Mouse (Mus musculus): ENCODE results near the gene Pilrb1. TPM values are rescaled to one million over a fixed set of nuclear protein-coding genes. Genes with fewer than 3 reads are reported as not detected.

The Pilrb1 gene
- polyA plus RNA-seq (2021; fragmentation: Nextera tagmentation), result not detected in 2 replicates
- long read RNA-seq, experiment 1, result 0 reads
- long read RNA-seq, experiment 2, result 0 reads

GRCm38 (mm10) chr5:137857960-137858710 is at the start of gene Pilrb1:
TSS of gene Pilrb1 (minus strand) at chr5:137858106.

DNA sequence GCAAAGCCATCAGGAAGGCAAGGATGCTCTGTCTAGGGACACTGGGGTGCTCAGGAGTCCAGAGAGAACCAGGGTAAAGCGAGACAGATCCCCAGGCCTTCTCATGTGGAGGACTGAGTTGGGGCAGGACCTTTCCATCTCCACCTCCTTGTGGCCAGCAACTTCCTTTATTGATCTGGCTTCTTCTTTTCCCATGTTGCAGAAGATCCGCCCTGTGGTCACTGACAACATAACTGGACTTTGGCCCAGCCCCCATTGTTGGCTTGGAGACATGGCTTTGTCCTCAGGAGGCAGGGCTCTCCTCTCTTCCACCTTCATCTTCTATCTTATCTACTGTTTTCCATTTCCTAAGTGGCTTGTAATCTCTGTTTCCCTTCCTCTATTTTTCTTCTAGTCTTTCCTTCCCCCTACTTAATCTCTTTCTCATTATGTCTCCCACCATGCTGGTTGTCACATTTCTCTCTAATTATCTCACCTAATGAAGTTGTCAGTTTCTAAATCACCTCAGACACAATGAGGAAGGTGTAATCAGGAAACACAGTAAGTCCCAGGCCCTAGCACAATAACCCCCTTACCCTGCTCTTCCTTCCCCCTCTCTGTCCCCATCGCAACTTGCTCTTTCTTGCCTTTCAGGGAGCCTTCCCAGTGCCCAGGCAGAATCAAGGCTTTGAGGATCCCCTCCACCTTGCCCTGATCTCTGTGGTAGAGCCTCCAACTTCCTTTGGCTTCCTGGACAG is 13.9 kb upstream of the Pilrb1 start, which contains the start of gene Pilrb2:
Gene Pilrb2 (minus strand): TSS at position 172 of the 737 bp plus-strand sequence.

DNA sequence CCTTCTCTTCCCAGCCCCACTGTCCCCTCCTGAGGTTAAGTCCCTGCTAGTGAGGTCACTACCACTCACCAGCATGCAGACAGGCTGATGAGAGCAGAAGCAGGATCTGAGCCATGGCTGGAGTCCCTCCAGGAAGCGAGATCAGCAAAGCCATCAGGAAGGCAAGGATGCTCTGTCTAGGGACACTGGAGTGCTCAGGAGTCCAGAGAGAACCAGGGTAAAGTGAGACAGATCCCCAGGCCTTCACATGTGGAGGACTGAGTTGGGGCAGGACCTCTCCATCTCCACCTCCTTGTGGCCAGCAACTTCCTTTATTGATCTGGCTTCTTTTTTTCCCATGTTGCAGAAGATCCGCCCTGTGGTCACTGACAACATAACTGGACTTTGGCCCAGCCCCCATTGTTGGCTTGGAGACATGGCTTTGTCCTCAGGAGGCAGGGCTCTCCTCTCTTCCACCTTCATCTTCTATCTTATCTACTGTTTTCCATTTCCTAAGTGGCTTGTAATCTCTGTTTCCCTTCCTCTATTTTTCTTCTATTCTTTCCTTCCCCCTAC is 21.9 kb downstream of the Pilrb1 start, which contains the start of gene Pilra:
Gene Pilra (minus strand): TSS at position 316 of the 555 bp plus-strand sequence.

Other genes starting within 250 kb of the Pilrb1 start
- 10.9 and 39.7 TPM in 2 replicates for gene Pcolce, start 244.3 kb downstream of the Pilrb1 start, polyA plus RNA-seq (2021; fragmentation: Nextera tagmentation)
- not detected in 2 replicates for gene Fbxo24, start 229.1 kb downstream of the Pilrb1 start, polyA plus RNA-seq (2021; fragmentation: Nextera tagmentation)
- gene Lrch4, start 229.0 kb downstream of the Pilrb1 start, polyA plus RNA-seq (2021; fragmentation: Nextera tagmentation), result 4.9 and 5.3 TPM in 2 replicates
- gene Gm20605, start 228.9 kb downstream of the Pilrb1 start, polyA plus RNA-seq (2021; fragmentation: Nextera tagmentation), result 0.31 and 0.34 TPM in 2 replicates
- 0.44 and 0.54 TPM in 2 replicates for gene Sap25, start 216.8 kb downstream of the Pilrb1 start, polyA plus RNA-seq (2021; fragmentation: Nextera tagmentation)
- gene Irs3, start 212.4 kb downstream of the Pilrb1 start, polyA plus RNA-seq (2021; fragmentation: Nextera tagmentation), result 0.11 and 0.36 TPM in 2 replicates
- gene Agfg2, start 173.4 kb downstream of the Pilrb1 start, polyA plus RNA-seq (2021; fragmentation: Nextera tagmentation), result 17.0 and 19.7 TPM in 2 replicates
- gene Nyap1, start 116.5 kb downstream of the Pilrb1 start, polyA plus RNA-seq (2021; fragmentation: Nextera tagmentation), result 1.1 and 1.4 TPM in 2 replicates
- 452 and 506 TPM in 2 replicates for gene Tsc22d4, start 112.4 kb downstream of the Pilrb1 start, polyA plus RNA-seq (2021; fragmentation: Nextera tagmentation)
- 31.0 and 33.0 TPM in 2 replicates for gene Ppp1r35, start 79.3 kb downstream of the Pilrb1 start, polyA plus RNA-seq (2021; fragmentation: Nextera tagmentation)
- 11.8 and 12.1 TPM in 2 replicates for gene Mepce, start 70.5 kb downstream of the Pilrb1 start, polyA plus RNA-seq (2021; fragmentation: Nextera tagmentation)
- 3.1 and 3.5 TPM in 2 replicates for gene Zcwpw1, start 70.3 kb downstream of the Pilrb1 start, polyA plus RNA-seq (2021; fragmentation: Nextera tagmentation)
- 0.84 and 1.5 TPM in 2 replicates for gene Pilra, start 21.8 kb downstream of the Pilrb1 start, polyA plus RNA-seq (2021; fragmentation: Nextera tagmentation)
- not detected in 2 replicates for gene Pilrb2, start 13.7 kb upstream of the Pilrb1 start, polyA plus RNA-seq (2021; fragmentation: Nextera tagmentation)
- gene Cyp3a13, start 63.5 kb upstream of the Pilrb1 start, polyA plus RNA-seq (2021; fragmentation: Nextera tagmentation), result not detected in 2 replicates
- 13.0 and 14.2 TPM in 2 replicates for gene Gjc3, start 105.0 kb upstream of the Pilrb1 start, polyA plus RNA-seq (2021; fragmentation: Nextera tagmentation)
- not detected in 2 replicates for gene Azgp1, start 123.4 kb upstream of the Pilrb1 start, polyA plus RNA-seq (2021; fragmentation: Nextera tagmentation)
- gene Smok3a, start 163.2 kb upstream of the Pilrb1 start, polyA plus RNA-seq (2021; fragmentation: Nextera tagmentation), result not detected in 2 replicates
- not detected in 2 replicates for gene Smok3b, start 163.3 kb upstream of the Pilrb1 start, polyA plus RNA-seq (2021; fragmentation: Nextera tagmentation)
- gene Smok3c, start 195.1 kb upstream of the Pilrb1 start, polyA plus RNA-seq (2021; fragmentation: Nextera tagmentation), result not detected in 2 replicates
- 8.0 and 10.7 TPM in 2 replicates for gene Zkscan1, start 227.0 kb upstream of the Pilrb1 start, polyA plus RNA-seq (2021; fragmentation: Nextera tagmentation)

Measured in layer of hippocampus, adult 6 months (tissue).